Mouse (Mus musculus): ENCODE measurements around the gene Eif3f. TPM values are rescaled to one million over a fixed set of nuclear protein-coding genes. Genes with fewer than 3 reads are reported as not detected.

Gene Eif3f
- total and polyA plus RNA-seq, 3 experiments: 86.9 to 172 (median 119) TPM

DNA sequence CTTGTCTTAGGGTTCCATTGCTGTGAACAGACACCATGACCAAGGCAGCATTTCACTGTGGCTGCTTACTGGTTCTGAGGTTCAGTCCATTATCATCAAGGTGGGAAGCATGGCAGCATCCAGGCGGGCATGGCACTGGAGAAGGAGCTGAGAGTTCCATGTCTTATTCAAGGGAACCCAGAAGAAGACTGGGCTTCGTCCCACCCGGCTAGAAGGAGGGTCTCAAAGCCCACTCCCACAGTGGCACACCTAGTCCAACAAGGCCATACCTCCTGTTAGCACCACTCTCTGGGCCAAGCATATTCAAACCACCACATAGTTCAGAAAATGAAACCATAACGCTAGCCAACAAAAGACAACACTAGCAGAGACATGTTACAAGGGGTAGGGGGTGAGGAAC lies 2.4 kb downstream of the Eif3f start:
- dilution Hi-C loops (cut with MboI; ENCODE audit: extremely low pct_ligation_motif_present, extremely low pct_unique_long_range_greater_than_20kb, low sequenced_read_pairs): no loop called here
- H3K36me3 ChIP-seq (replicated peaks in 1 of 2; ENCODE audit: control insufficient read depth in 1 of 2, insufficient read depth in 1 of 2, low read length in 1 of 2): peaks cover 49 to 62% of the 10 kb centered on the region in 2 experiments
- no peak overlapping the region for H3K27ac ChIP-seq (ENCODE audit: insufficient read depth, low read depth)

DNA sequence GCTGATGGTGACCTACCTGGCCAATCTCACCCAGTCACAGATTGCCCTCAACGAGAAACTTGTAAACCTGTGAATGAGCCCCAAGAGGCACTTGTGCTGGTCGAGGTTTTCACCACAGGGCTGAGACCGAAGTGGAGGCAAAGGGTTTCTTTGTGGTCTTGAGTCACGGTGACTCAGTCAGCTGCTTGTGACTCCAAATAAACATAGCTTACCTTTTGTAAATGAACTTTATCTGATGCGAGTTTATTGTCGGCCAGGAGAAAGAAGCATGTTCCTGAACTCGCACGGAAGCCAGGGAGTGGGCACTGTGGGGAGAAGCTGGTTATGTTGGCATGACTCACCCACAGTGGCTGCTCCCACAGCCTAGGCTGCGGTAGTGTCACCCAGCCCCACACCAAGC lies 7.2 kb downstream of the Eif3f start:
- no peak overlapping the region for H3K4me2 ChIP-seq (ENCODE audit: insufficient read depth, low read depth, poor library complexity, severe bottlenecking)
- H3K36me3 ChIP-seq (replicated peaks in 1 of 2; ENCODE audit: control insufficient read depth in 1 of 2, insufficient read depth in 1 of 2, low read length in 1 of 2): peaks cover 66 to 97% of the 10 kb centered on the region in 2 experiments
- no peak for DNase-seq (ENCODE audit: extremely low read depth)
- peaks cover 4% of the 10 kb centered on the region for H3K79me2 ChIP-seq (replicated peaks; ENCODE audit: control insufficient read depth, extremely low read depth, insufficient read depth, poor library complexity, severe bottlenecking)
- in situ Hi-C loops (cut with MboI; ENCODE audit: low pct_ligation_motif_present, low pct_unique_long_range_greater_than_20kb, low sequenced_read_pairs): no loop called here
- H3K9ac ChIP-seq (ENCODE audit: insufficient read depth, low read depth): no peak overlapping the region
- H3K4me1 ChIP-seq (ENCODE audit: control insufficient read depth in 1 of 2, insufficient read depth in 2 of 2): peaks cover 0 to 13% of the 10 kb centered on the region in 2 experiments; a peak in 2 of 4 replicates
- no peak overlapping the region for H3K27ac ChIP-seq (ENCODE audit: insufficient read depth, low read depth)
- dilution Hi-C loops (cut with MboI; ENCODE audit: extremely low pct_ligation_motif_present, extremely low pct_unique_long_range_greater_than_20kb, low sequenced_read_pairs): no loop called here
- no peak overlapping the region for H3K4me3 ChIP-seq (replicated peaks in 1 of 3; ENCODE audit: low read depth in 2 of 3, low read length in 2 of 3, poor library complexity in 1 of 3)
- no peak for TF ChIP-seq ZNF384 (IDR thresholded peaks at IDR 0.05; ENCODE audit: low read depth, low read length)
- no peak for TF ChIP-seq POLR2AphosphoS2 (IDR thresholded peaks at IDR 0.05; ENCODE audit: low read depth, low read length)
- TF ChIP-seq PAX5 (IDR thresholded peaks at IDR 0.05; ENCODE audit: low read length): no peak
- TF ChIP-seq USF2 (conservative IDR thresholded peaks at IDR 0.05; ENCODE audit: low read depth, low read length): no peak
- no peak for TF ChIP-seq MAX (IDR thresholded peaks at IDR 0.05; ENCODE audit: low read length)
- TF ChIP-seq ZKSCAN1 (IDR thresholded peaks at IDR 0.05; ENCODE audit: borderline replicate concordance, low read depth, low read length): no peak
- TF ChIP-seq HCFC1 (IDR thresholded peaks at IDR 0.05; ENCODE audit: low read depth, low read length): no peak
- TF ChIP-seq CHD1 (IDR thresholded peaks at IDR 0.05; ENCODE audit: low read depth, low read length): no peak
- no peaks in the 10 kb centered on the region for H3K9me3 ChIP-seq (replicated peaks; ENCODE audit: low read length)
- no peaks in the 10 kb centered on the region for H3K27me3 ChIP-seq (replicated peaks)

More for the DNA sequence above, 2.4 kb downstream of the Eif3f start:
- Histone ChIP-seq H3K27me3 (replicated peaks) (no peaks in the 10 kb centered on the region), H3K79me2 (replicated peaks; ENCODE audit: control insufficient read depth, extremely low read depth, insufficient read depth, poor library complexity, severe bottlenecking) (peaks cover 25% of the 10 kb centered on the region), H3K4me1 (ENCODE audit: control insufficient read depth in 1 of 2, insufficient read depth in 2 of 2) (peaks cover 3 to 27% of the 10 kb centered on the region in 2 experiments; a peak in 3 of 4 replicates), H3K9me3 (replicated peaks; ENCODE audit: low read length) (no peaks in the 10 kb centered on the region), H3K4me2 (ENCODE audit: insufficient read depth, low read depth, poor library complexity, severe bottlenecking) (no peak overlapping the region), H3K9ac (ENCODE audit: insufficient read depth, low read depth) (no peak overlapping the region), H3K4me3 (replicated peaks in 1 of 3; ENCODE audit: low read depth in 2 of 3, low read length in 2 of 3, poor library complexity in 1 of 3) (no peak overlapping the region)
- no peak for DNase-seq (ENCODE audit: extremely low read depth)
- in situ Hi-C loops (cut with MboI; ENCODE audit: low pct_ligation_motif_present, low pct_unique_long_range_greater_than_20kb, low sequenced_read_pairs): loop anchor here (10.0 kb wide), 1 partner anchor 122 kb away; no protein-coding TSS in a partner anchor
- no peak for TF ChIP-seq MAZ (IDR thresholded peaks at IDR 0.05; ENCODE audit: low read depth, low read length)
- no peak for TF ChIP-seq NRF1 (IDR thresholded peaks at IDR 0.05; ENCODE audit: low read depth, low read length)
- no peak for TF ChIP-seq ZC3H11A (IDR thresholded peaks at IDR 0.05; ENCODE audit: low read depth, low read length)
- TF ChIP-seq ELF1 (IDR thresholded peaks at IDR 0.05; ENCODE audit: low read depth, low read length): no peak
- TF ChIP-seq ETS1 (conservative IDR thresholded peaks at IDR 0.05; ENCODE audit: low read depth, low read length): no peak
- TF ChIP-seq IRF4 (IDR thresholded peaks at IDR 0.05; ENCODE audit: low read depth, low read length): no peak
- no peak for TF ChIP-seq TBP (conservative IDR thresholded peaks at IDR 0.05; ENCODE audit: low read depth, low read length)
- no peak for TF ChIP-seq POLR2A (IDR thresholded peaks at IDR 0.05; ENCODE audit: low read depth, low read length)
- no peak for TF ChIP-seq NELFE (IDR thresholded peaks at IDR 0.05; ENCODE audit: low read depth, low read length)
